Mouse (Mus musculus) embryo, embryonic 10 days (tissue): ENCODE data around the gene Ube2ql1.

ENCODE experiments used
- DNase-seq: peaks from one replicate; pipeline ENCODE4 v3.0.0-alpha.2; 2015; ENCODE audit warnings: low spot score

The Ube2ql1 gene

GRCm38 (mm10) chr13:69707496-69707895 is 32.2 kb downstream of the Ube2ql1 start:
- no peak for DNase-seq

GRCm38 (mm10) chr13:69706919-69707318 is 32.8 kb downstream of the Ube2ql1 start:
- DNase-seq, result no peak

GRCm38 (mm10) chr13:69703505-69703904 is 36.2 kb downstream of the Ube2ql1 start:
- no peak for DNase-seq

- no peak for DNase-seq
Observed at GRCm38 (mm10) chr13:69701397-69701796, 38.3 kb downstream of the Ube2ql1 start.

- no peak for DNase-seq
Observed at GRCm38 (mm10) chr13:69700827-69701226, 38.9 kb downstream of the Ube2ql1 start.

- DNase-seq, result peak; percentile 85
Observed at GRCm38 (mm10) chr13:69696333-69696991, 43.2 kb downstream of the Ube2ql1 start.

GRCm38 (mm10) chr13:69691074-69691473 is 48.6 kb downstream of the Ube2ql1 start:
- peak; percentile 52 for DNase-seq

- DNase-seq, result peak; percentile 23
Observed at GRCm38 (mm10) chr13:69687023-69687422, 52.7 kb downstream of the Ube2ql1 start.

GRCm38 (mm10) chr13:69685406-69685818 is 54.3 kb downstream of the Ube2ql1 start:
- DNase-seq, result no peak

GRCm38 (mm10) chr13:69673921-69674618 is 65.6 kb downstream of the Ube2ql1 start:
- no peak for DNase-seq

- peak; percentile 1 for DNase-seq
Observed at GRCm38 (mm10) chr13:69673197-69673920, 66.3 kb downstream of the Ube2ql1 start.

GRCm38 (mm10) chr13:69672565-69672964 is 67.1 kb downstream of the Ube2ql1 start:
- no peak for DNase-seq

GRCm38 (mm10) chr13:69672121-69672520 is 67.6 kb downstream of the Ube2ql1 start:
- DNase-seq, result no peak

- no peak for DNase-seq
Observed at GRCm38 (mm10) chr13:69654508-69654907, 85.2 kb downstream of the Ube2ql1 start.
